Mouse (Mus musculus) right cerebral cortex, postnatal 4 days (tissue): ENCODE measurements around the gene Rnf10.

Source experiments
- DNase-seq: peaks from one replicate; pipeline ENCODE4 v3.0.0-alpha.2; 2022

Rnf10 gene

DNA sequence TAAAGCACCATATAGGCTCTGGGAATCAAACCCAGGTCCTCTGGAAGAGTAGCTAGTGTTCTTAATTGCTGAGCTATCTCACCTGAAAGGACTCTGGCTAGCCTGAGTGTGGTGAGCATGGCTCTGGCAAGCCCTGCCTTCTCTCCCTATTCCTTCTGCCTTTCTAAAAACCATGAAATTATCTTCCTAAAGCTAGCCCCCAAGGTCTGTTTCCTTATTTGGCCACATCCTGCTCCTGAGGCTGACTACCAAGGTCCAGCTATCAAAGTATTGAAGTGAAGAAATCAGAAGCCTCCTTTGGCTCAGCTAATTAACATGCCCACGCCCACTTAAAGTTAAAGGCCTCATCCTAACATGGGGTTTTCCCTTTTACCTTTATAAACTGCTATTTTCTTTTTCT is 2.1 kb upstream of the Rnf10 start:
- DNase-seq: no peak

DNA sequence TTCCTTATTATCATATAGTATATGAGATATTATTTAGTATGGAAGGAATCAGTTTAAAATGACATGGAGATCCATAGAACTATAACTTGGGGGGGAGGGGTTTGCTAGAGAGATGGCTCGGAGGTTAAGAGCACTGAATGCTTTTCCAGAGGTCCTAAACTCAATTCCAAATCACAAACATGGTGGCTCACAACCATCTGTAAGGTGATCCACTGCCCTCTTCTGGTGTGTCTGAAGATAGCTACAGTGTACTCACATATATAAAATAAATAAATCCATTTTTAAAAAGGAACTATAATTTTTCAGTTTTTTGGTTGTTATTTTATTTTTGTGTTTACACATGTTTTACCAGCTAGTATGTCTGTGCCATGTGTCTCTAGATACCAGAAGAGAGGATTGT is 1.7 kb upstream of the Rnf10 start:
- no peak for DNase-seq

DNA sequence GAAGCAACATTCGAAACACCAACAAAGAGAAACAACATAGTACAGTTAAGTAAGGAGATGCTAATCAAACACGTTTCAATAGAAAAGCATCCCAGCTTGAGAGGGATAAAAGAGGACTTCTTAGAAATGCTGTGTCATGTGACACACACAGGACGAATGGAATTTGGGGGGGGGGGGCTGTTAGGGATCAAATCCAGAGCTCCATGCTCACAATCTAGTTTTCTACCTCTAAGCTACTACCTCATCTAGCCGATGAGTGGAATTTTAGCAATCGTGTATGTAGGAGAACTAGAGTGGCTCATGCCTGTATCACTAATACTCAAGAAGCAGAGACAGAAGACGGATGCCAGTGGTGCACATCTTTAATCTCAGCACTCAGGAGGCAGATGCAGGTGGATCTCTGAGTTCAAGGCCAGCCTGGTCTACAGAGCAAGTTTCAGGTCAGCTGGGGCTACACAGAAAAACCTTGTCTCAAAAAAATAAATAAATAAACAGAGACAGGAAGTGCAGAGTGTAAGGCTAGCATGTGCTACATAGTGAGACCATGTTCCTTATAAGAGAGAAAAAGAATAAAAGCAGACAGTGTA is 944 bp upstream of the Rnf10 start:
- no peak for DNase-seq

DNA sequence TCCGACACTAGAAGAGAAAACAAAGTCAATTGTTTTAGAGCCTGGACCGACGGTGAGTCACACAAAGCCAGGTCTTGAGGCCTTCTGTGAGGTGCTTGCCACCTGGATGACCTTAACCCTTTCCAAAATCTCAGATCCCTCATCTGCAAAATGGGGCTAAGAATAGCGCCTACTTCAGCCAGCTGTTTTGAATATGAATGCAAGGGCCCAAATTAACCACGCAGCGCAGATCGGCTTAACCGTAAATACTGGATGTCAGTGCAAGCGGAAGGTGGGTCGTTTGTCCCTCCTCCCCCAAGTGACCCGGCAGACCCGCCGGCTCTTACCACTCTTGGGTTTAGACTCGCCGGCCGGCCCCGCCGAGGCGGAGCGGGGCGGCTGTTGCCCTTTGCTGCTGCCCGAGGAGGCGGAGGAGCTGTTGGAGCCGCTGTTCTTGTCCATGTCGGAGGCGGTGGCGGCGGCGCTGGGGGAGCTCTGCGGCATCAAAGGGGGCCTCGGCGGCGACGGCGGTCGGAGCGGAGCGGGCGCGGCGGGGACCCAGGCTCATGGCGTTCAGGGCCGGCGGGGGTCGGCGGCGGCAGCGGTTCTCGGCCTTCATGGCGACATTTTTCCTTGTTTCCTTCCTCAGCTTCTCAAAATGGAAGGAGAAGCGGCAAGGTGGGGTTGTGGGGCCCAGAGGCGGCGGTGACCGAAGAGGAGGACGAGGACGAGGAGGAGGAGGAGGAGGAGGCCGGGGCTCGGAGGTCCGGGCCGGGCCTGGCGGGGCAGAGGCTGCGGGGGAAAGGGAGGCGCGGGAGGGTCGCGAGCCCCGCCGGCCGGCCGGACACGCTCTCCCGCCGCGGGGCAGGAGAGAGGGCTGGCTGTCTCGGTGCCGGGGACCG is 527 bp downstream of the Rnf10 start:
- DNase-seq: peak; percentile 49

DNA sequence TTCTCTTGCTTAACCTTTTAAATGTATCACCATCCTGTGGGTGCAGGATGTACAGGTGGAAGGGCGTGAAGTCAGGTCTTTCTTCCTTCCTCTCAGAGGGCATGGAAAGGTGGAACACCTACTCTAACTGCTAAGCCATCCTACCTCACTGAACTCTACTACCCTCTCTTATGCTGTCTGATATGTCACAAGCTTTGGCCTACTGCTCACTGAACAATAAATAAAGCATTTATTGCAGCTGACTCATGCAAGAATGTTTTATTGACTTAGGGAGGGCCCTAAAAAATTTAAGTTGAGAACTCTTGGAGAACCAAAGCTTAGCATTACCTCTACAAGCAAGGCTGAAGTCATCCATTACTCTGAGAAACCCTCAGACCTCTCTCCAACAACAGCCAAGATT is 2.7 kb downstream of the Rnf10 start:
- DNase-seq: no peak

DNA sequence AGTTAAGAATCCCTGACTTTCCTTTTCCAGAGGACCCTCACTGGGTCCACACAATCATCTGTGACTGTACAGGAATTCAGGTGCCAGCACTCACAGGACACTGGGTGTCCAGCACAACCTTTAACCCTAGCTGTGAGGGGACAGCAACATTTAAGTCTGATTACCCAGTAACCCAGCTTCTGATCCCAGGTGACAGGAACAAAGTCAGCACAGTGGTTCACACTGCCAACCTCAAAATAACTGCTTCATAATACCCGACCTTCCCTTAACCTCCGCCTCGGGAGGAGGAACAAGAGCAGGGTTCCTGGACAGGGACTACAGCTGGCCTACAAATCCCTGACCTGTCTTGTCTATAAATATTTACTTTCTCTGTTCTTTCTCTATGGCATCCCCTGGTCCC is 4.4 kb downstream of the Rnf10 start:
- DNase-seq: no peak

DNA sequence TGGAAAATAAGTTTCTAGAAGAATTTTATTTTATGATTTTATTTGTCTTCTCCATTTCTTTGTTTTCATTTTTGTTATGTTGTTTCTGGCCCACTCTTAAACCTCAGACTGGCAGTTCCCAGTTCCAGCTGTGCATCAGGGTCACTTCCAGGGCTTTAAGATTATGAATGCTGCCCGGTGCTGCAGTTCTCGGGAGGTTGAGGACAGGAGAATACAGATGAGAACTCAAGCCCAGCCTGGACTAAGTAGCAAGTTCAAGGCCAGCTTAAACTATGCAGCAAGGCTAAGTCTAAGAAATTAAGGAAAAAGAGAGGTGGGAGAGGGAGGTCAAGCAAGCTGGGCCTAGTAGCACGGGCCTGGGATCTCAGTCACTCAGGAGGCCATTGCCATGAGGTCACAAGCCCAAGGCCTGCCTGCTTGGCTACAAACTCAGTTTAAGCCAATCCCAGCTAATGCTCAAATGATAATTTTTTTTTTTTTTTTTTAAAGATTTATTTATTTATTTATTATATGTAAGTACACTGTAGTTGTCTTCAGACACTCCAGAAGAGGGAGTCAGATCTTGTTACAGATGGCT is 5.1 kb downstream of the Rnf10 start:
- DNase-seq: no peak

DNA sequence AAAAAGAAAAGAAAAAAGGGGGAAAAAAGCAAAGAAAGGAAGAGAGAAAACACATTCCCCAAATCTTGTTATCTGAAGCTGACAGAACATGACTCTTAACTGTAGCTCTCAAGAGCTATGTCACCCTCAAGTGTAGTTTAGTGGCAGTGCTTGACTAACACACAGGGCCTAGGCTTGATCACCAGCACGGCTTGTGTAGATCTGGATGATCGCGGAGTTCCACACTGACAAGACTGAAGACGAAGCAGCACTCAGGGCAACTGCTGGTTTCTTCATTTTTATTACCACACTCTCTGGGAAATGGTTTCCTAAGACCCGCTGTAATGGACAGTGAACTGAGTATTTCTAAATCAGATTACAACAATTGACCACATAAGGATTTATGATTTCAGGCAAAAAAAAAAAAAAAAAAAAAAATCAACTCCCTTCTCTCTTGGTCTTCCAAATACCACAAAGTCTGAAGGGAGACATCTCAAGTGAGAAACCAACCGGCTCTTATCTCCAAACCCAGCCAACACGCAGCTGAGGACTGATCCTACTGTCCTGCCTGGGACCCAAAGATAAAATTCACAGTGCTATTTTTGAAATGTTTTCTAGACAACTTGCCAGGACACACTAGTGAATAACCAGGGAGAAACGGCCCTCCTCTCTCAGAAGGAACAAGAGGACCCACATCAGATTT is 5.8 kb downstream of the Rnf10 start:
- DNase-seq: no peak

DNA sequence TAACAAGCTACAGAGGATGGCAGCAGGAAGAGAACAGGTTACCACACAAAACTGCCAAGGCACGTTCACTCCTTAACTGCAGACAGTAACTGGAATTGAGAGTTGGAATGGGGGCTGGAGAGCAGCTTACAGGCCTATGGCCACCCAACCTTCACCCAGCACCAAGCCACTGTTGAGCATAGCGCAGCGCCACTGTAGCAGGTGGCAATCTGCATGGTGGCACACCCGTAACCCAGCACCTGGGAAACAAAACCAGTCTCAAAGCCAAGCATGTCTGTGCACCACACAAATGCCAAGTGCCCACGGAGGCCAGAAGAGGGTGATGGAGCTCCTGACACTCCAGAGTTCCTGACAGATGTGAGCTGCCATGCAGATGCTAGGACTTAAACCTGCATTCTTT is 6.4 kb downstream of the Rnf10 start:
- DNase-seq: no peak

DNA sequence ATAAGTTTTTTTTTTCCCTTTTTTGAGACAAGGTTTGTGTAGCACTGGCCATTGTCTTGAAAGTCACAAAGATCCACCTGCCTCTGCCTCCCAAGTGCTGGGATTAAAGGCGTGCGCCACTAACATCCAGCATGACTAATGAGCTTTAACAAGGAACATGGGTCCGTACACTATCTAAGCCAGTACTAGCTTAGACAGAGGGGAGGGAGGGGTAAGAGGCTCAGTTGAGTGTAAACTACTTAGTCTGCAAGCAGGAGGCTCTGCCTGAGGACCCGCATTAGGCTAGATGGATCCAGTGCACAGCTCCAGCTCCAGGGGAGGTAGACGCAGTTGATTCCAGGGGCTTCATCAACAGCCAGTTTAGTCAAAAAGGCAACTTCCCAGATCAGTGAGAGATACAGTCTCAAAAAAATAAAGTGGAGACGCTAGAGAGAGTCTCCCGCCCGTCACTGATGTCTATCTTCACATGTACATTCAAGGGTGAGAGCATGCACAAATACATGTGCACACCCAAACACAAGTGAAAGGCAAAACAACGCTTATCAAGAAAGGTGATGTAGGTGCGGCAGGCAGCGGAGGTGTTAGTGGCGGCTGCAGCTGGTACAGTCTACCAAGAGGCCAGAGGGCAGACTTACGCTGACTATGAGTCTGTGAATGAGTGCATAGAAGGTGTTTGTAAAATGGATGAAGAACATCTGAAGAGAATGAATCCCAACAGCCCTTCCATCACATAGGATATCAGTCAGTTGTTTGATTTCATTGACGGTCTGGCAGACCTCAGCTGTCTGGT is 10.0 kb downstream of the Rnf10 start:
- DNase-seq: no peak

DNA sequence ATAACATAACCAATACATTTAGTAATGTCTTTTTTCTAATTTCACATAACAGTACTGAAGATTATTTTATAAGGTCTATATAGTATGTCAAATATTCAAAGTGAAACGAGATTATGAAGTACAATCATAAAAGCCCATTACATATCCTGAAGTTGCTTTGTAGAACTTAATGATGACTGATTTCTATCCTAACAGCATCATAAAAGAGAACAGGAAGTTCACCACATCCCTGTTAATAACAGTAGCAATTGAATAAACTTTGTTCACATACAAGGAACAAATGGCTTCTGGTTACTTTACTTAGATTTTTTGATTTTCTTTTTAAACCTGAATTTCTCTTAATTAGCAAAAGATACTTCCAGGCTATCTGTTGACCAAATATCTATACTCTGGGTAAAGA is 10.8 kb downstream of the Rnf10 start:
- no peak for DNase-seq

DNA sequence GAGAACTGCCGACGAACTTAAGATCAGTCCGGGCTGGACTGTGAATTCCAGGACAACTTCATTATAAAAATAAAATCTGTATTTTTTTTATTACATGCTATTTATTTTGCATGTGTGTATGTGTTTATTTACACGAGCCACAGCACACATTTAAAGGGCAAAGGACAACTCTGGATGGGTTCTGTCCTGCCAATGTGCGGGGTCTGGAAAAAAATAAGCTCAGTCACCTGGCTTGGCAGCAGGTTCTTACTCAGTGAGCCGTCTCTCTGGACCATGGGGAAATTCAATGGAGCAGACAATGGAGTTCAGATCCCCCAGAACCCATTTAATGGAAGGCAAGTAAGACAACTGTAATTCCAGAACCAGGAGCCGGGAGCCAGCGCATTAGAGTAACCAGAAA is 11.6 kb downstream of the Rnf10 start:
- no peak for DNase-seq

DNA sequence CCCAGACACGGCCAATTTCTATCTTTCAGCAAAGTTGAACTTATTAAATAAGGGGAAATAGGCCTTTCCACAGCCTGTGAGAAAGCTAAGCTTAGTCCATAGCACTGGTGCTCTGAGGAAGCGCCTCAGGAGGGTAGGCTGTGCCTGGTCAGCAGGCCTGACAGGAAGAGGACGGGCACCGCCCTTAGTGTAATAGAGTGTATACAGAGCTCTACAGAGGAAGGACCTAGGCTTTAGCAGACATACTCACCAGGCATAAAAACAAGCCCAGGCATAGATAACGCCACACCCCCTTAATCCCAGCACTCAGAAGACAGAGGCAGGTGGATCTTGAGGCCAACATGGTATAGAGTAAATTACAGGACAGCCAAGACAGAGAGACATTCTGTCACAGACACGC is 12.3 kb downstream of the Rnf10 start:
- no peak for DNase-seq

DNA sequence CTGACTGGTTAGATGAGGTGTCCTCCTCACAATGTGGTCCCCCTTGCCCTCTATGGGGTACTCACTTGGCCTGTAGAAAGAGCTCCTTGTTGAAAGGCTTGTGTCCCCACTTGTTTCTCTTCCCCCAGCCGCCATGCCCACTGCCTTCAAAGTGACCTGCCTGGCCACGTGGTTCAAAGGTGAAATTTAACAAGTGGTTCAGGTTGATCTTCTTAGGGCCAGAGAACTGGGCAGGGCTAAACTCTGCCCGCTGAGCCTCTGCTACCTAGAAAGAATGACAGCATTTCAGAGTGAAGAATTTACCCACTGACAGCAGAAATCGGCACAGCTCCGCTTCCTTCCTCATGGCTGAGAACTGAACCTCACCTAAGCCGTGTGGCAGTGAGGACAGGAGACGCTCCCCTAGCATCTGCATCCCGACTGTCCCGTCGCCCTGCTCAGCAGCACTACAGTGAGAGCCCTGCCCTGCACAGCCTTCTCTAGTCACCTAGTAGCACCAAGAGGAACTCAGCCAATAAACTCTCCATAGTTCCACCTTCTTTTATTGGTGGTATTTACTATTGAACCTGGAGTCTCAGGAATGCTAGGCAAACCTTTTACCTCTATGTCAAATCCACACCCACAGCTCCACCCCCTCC is 15.7 kb downstream of the Rnf10 start:
- DNase-seq: no peak

DNA sequence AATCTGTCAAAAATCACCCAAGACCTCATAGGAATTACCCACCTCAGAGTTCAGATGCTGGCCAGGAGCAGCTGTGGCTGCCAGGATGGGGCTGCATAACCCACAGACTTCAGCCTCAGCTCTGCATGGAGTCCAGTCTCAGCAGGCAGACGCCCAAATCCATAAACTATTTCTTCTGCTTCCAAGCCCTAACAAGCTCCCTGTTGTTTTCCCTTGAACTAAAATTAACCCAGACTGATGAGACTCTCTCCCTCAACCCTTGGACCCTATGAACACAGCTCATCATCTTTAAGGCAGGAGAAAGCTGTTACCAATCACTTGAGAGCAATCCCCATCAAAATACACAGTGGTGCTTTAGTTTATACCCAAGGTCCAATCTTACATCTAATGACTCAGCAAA is 17.2 kb downstream of the Rnf10 start:
- DNase-seq: no peak

DNA sequence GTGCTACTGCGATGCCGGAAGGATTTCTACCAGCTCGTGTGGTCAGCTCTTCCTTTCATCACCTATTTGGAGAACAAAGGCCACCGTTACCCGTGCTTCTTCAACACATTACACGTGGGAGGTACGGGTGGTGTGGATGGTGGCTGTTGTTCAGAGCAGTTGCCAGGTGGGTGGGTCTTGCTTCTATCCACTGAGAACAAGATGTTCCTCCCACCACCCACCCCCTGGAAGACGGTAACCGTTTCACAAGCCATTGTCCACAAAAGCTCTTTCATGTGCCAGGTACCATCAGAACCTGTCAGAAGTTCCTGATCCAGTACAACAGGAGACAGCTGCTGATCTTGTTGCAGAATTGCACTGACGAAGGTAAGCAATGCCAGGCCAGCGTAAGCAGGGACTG is 32.5 kb downstream of the Rnf10 start:
- no peak for DNase-seq

DNA sequence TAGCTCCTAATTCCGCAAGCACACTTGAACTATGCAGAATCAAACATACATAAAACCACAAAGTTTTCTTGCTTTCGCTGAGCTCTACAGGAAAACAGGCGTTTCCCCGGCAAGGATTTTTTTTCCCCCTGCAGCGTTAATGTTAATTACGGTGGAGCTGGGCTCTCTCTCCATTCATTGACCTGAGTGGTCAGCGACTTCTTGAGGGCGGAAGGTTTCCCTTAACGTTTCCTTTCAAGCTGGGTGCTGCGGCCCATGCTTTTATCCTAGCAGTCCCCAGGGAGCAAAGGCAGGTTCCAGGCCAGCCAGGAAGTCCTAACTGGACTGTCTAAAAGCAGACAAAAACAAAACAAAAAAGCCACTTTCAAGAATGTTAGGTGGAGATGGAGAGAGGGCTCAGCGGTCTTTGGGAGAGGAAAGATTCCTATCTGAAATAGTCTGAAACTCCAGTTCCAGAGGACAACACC is 33.9 kb downstream of the Rnf10 start:
- no peak for DNase-seq

DNA sequence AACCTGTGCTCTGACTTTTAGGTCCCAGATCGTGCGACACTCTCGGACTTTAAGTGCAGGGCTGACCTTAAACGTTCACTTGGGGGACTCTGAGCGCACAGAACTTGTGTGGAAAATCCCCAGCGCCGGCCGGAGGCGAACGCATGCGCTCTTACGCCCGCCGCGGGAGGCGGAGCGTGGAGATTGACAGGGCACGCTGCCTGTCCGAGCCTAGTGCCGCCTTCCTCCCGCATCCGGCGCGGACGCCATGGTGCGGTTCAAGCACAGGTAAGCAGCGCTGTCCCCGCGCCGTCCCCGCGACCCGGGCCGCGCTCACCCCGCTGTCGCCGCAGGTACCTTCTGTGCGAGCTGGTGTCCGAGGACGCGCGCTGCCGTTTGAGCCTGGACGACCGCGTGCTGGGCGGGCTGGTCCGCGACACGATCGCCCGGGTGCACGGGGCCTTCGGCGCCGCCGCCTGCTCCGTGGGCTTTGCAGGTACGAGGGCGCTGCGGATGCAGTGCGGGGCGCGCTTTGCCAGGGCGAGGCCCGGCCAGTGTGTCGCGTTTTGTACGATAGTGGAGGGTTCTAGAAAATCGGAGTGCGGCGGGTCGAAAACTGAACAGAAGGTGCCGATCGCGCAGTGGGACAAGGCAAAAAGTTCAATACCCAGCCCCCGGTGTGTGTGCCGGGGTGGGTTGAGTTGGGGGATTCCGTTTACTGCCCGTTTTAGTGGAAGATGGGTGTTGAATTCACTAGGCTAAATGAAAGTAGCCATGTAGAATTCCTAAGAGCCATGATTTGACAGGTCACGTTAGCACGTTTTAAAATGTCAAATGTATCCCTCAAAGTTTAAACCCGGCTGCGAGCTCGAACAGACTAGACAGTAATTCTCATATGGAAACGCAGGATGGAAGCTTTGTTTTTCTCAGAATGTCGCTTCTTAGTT is 34.6 kb downstream of the Rnf10 start:
- peak; percentile 84 for DNase-seq

DNA sequence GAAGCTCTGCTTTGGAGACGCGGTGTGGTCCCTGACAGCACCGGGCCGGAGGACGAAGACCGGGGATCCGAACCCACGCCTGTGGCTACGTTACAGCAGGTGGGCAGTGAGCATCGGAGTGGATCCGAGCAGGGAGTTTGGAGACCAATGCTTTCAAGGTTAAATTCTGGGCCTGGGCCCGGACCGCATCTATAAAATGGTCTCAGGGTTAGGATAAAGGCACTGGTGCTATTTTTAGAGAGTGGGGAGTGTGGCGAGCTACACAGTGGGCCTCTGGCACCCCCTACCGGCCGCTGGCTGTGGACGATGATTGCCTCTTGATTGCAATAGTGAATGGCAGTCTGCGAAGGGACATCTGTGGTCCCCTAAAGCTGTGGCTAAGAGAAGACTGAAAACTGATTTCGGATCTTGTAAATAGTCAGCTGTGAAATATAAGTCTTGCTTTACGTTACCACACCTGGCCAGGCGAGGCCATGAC is 36.9 kb downstream of the Rnf10 start, which contains the start of gene Pop5:
Gene Pop5, plus strand, starts transcription at position 51 of the 478 bp plus-strand sequence.
- peak; percentile 99 for DNase-seq

DNA sequence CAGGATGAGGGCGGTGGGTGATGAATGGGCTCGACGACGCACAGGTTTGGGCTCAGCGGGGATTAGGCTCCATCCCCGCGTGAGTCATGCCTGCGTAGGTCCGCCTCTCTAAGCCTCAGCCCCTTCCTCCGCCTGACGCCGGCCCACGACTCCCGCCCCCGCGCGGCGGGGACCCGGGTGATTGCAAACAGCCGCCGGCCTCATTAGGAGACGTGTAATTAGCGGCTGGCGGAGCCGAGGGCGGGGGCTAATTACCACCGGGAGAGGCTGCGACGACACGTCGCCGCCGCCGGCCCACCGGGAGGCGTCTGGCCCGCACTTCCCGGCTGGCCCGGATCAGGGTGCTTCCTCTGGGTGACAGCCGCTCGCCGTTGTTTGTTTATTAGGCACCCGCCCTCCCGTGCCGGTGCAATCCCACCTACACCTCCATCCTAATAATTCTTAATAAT is 37.4 kb downstream of the Rnf10 start:
- DNase-seq: peak; percentile 73

DNA sequence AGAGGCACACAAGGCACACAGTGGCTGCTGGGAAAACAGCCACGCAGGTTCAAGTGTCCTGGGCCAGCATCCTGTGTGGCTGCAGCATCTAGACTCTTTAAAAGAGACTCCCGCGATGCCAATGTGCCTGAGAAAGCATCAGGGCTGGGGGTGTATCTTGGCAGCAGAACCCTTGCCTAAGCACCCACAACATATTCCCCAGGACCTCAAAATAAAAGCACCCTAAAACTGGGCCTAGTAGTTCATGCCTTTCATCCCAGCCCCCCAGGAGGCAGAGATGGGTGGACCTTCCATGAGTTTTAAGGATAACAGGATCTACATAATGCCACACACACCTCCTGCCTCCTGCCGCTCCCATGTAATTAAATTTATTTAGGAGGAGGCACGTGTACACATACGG is 38.2 kb downstream of the Rnf10 start:
- DNase-seq: no peak
